Mouse (Mus musculus) heart, postnatal 4 days (tissue): Measurements from ENCODE around the gene Jchain. TPM values are rescaled to one million over a fixed set of nuclear protein-coding genes. Genes with fewer than 3 reads are reported as not detected.
"Not testable (repeated sequence)": the region's sequence is repeated elsewhere in the genome, so short reads cannot be mapped to it uniquely, and the experiment has no call there.

Source experiments
- DNase-seq: peaks from one replicate; pipeline ENCODE4 v3.0.0; 2021
- total RNA-seq, 2 experiments: library from RNA; stranded (reverse); gene quantifications; 2 replicates each; pipeline ENCODE4 v1.2.3; 2021

Gene Jchain
- under 1 TPM; 0.19 to 0.43 TPM for total RNA-seq

GRCm38 (mm10) chr5:88527657-88528056, at the start of gene Jchain:
Gene Jchain (minus strand): TSS chr5:88527891.
- no peak for DNase-seq

- DNase-seq, result no peak
Measured at GRCm38 (mm10) chr5:88575506-88576338, 48.0 kb upstream of the Jchain start.

- DNase-seq, result no peak
Measured at GRCm38 (mm10) chr5:88574829-88575228, 47.1 kb upstream of the Jchain start.

GRCm38 (mm10) chr5:88569541-88569940, 41.9 kb upstream of the Jchain start:
- DNase-seq, result no peak

GRCm38 (mm10) chr5:88566034-88566841, 38.5 kb upstream of the Jchain start:
- DNase-seq, result no peak

- peak; percentile 81 for DNase-seq
Measured at GRCm38 (mm10) chr5:88565148-88566033, 37.7 kb upstream of the Jchain start.

GRCm38 (mm10) chr5:88564501-88565147, 36.9 kb upstream of the Jchain start, which contains the start of gene Rufy3:
Gene Rufy3 (plus strand): TSS chr5:88565040.
- peak; percentile 90 for DNase-seq

GRCm38 (mm10) chr5:88562863-88563780, 35.4 kb upstream of the Jchain start:
- no peak for DNase-seq

- DNase-seq, result no peak
Measured at GRCm38 (mm10) chr5:88561080-88561814, 33.6 kb upstream of the Jchain start.

- DNase-seq, result no peak
Measured at GRCm38 (mm10) chr5:88558991-88559390, 31.3 kb upstream of the Jchain start.

GRCm38 (mm10) chr5:88554086-88554886, 26.6 kb upstream of the Jchain start, which contains the start of gene Utp3:
Gene Utp3 (plus strand): TSS chr5:88554462.
- DNase-seq, result peak; percentile 98

- no peak for DNase-seq
Measured at GRCm38 (mm10) chr5:88553271-88554085, 25.8 kb upstream of the Jchain start.

GRCm38 (mm10) chr5:88545536-88545935, 17.8 kb upstream of the Jchain start:
- DNase-seq, result no peak

- not testable (repeated sequence) for DNase-seq
Measured at GRCm38 (mm10) chr5:88544411-88544810, 16.7 kb upstream of the Jchain start.

- DNase-seq, result peak; percentile 68
Measured at GRCm38 (mm10) chr5:88542651-88543282, 15.1 kb upstream of the Jchain start.

- DNase-seq, result no peak
Measured at GRCm38 (mm10) chr5:88540845-88541244, 13.2 kb upstream of the Jchain start.

GRCm38 (mm10) chr5:88534697-88535096, 7.0 kb upstream of the Jchain start:
- no peak for DNase-seq

GRCm38 (mm10) chr5:88530908-88531307, 3.2 kb upstream of the Jchain start:
- DNase-seq, result no peak
